Mouse (Mus musculus) heart, postnatal 14 days (tissue): ENCODE data around the gene 1700016C15Rik. TPM values are rescaled to one million over a fixed set of nuclear protein-coding genes. Genes with fewer than 3 reads are reported as not detected.
A peak's percentile ranks its signal among the peaks of the same experiment; 100 is the strongest.

Experiments
- DNase-seq, 2 experiments: peaks; one replicate each; pipeline ENCODE4 v3.0.0; 2021 to 2022
- intact Hi-C: fragments of 180-260 bp; cut with DNase I; formaldehyde crosslinking; loops from one replicate; pipeline ENCODE4 v1.15.1; 2025
- total RNA-seq, 2 experiments: library from RNA; stranded (reverse); gene quantifications; 2 replicates each; pipeline ENCODE4 v1.2.3; 2021

1700016C15Rik gene
- total RNA-seq, 2 experiments from 2014 or later, result not detected

DNA sequence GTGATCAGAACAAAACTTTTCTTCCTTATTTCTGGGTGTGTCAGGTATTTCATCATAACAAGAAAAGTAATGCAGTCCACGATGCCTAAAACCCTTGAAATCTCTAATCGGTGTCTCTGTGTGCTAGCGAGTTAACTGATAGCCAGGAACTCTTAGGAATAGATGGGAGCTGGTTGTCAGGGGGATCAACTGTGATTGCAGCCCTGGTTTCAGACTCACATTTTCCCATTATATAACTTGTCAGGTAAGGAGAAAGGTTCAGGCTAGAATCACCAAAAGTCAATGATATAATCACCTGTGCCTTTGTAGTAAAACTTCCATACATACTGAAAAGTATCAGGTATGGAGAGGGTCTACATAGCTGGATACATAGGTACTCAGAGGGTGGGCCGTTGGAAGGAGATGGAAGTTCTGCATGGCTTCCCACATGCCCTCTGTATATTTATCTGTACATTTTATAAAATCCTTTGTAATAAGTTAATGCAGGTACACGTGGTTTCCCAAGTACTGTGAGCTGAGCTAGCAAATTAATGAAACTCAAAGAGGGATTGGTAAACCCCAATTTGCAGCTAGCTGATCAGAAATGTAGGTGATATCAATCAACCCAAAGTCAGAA is 15.1 kb upstream of the 1700016C15Rik start:
- intact Hi-C loops, result no loop called here

DNA sequence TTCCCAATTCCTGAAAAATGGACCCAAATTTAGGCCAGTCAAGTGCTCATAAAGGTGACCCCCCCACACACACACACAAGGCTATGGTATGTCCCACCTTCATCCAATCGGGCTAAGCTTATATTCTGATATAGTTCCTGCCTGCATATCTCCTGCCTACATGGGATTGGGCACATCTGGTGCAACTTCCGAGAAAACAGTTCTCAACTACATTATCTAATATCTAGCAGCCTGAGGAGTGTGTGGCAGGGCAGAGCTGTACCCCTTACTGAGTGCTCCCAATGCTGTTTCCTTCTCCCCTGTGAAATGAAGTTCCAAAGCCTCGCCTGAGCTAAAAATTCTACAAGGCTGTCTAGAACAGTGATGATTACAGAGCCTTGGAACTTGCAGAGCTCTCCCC is 13.2 kb upstream of the 1700016C15Rik start:
- DNase-seq, result no peak
- intact Hi-C loops, result no loop called here

More for the DNA sequence above, 15.1 kb upstream of the 1700016C15Rik start:
- no peak for DNase-seq

DNA sequence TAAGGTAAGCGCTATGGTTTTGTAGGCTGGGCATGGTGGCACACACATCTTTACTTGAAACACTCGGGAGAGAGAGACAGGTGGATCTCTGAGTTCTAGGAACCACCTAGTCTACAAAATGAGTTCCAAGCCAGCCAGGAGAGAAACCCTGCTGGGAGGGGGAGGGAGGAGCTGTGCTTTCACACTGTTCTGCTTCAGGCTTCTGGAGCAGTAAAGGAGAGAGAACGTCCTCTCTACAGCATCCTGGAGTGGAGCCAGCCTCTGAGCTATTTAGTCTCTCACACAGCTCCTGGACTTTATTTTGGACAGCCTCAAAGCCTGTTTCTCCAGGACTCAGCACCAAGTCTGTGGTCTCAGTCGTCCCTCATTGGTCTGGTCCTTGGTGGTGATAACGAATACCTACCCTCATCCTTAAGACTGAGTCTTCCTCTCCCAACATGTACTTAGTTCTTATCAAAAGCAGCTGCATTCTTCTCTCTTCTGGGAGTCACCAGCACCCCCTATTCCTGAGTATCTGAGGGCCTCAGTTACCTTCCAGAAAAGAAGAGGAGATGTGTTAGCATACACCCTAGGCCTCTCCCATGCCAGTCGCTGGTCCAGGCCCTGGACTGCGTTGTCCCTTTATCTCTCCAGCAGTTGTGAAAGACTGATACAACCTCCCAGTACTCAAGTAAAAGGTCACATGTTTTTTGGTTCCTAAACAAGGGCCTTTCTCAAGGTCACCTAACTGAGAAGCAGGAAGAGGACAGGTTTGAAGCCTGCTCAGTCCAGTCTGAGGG is 12.4 kb upstream of the 1700016C15Rik start:
- intact Hi-C loops, result no loop called here
- DNase-seq, result peak in 1 of 2 experiments; percentile 10

DNA sequence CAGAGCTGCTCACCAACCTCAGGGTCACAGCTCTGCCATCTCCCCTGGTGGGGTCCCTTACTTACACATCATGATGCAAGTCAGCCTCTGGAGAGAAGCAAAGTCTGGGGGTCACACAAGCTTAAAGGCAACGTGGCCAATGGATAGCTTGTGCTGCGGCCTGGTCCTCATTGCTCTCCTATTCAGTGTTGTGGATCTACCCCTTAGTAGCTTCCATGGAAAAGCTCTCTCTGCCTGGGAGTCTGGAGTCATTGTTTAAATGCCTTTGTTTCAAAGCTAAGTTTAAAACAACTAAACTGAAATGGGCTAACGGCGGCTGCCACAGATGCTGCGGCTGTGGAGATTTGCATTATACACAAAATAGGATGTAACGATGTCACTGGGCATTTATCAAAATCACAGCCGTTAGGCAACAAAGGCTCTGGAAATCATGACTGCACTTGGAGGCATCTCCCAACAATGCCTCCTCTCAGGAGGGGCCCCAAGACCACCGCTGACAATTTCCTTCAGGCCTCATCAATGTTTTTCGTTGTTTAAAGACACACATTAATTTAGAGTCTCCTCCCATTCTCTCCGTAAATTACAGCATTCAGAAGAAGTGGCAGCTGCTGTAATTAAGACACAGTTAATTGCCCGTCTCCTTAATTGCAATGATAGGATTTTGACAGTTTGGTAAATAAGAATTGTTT is 11.1 kb upstream of the 1700016C15Rik start:
- DNase-seq, result no peak
- intact Hi-C loops, result no loop called here

DNA sequence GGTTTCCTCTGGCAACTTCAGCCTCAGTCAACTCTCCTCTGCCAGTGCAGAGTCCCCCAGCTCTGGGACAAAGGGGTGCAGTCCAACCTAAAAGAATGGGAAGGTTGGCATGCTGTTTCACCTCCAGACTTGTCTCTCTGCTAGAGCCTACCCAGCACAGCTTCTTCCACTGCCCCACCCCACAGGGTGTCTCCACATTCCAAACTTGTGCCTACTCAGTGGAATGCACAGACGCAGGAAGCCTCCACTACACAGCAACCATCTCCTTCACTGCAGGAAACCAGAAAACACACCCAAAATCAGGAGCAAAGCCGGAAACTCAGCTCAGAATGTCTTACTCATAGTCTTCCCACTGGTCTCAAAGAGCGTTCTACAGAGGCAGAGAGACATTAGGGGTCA is 10.6 kb upstream of the 1700016C15Rik start:
- DNase-seq, result no peak
- intact Hi-C loops, result no loop called here

DNA sequence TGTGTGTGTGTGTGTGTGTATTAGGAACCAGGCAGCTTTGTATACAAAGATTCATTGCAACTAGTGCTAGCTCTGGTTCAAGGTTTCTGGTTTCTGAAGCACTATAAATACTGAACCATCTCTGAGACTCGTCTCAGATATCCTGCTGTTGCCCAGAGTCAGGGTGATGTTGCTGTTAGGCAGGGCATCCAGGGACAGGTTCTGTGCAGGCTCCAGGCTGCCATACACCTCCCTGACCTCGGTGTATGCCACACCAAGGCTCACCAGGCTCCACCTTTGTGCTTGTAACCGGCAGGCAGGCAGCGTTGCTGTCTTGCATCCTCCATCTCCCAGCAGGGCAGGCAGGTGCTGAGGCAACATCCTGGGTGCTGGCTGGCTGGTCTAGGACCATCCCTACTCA is 5.8 kb upstream of the 1700016C15Rik start:
- intact Hi-C loops, result no loop called here
- no peak for DNase-seq

DNA sequence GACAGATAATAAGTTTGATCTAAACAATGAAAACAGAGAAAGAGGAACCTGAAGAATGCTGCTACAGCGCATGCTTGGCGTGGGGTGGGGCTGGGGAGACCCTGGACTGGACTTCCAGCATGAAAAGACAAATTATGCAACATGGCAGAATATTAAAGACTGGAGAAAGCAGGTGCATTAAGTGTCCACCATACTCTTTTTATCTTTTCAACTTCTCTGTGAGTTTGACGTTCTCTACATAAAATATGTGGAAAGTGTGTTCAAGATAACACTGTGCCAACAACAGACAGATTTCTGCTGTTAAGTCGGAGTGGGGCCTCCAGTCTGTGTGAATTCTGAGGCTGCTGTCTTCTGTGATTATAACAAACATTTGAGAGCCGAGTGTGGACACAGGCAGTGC is 2.7 kb upstream of the 1700016C15Rik start:
- intact Hi-C loops, result no loop called here

DNA sequence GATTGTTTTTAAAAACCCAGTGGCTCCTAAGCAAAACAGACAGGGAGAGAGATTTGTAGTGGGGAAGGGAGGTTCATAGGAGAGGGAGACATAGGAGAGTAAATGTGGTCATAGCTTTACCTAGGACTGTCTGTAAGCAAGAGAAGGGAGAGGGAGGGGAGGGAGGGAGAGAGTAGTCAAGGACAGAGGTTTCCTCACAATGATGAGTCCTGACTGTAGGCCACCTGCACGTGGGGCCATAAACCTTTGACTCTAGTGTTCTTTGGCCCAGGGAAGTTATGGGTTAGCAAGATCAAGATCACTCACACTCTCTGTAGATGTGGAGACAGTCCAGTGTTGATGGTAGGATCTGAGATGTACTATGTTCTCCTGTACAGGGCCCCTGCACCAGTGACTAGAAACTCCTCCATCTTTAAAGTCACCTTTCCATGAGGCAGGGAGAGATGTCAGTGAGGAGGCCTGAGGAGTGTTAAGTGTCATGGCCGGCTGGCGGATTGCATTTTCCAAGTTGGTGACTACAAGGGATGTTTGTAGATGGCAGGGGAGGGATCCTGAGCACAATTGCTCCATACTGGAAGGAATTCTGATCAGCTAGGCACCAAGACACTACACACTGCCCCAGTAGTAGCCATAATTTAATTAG is 1.6 kb upstream of the 1700016C15Rik start:
- intact Hi-C loops, result no loop called here
- no peak for DNase-seq

More for the DNA sequence above, 2.7 kb upstream of the 1700016C15Rik start:
- no peak for DNase-seq

DNA sequence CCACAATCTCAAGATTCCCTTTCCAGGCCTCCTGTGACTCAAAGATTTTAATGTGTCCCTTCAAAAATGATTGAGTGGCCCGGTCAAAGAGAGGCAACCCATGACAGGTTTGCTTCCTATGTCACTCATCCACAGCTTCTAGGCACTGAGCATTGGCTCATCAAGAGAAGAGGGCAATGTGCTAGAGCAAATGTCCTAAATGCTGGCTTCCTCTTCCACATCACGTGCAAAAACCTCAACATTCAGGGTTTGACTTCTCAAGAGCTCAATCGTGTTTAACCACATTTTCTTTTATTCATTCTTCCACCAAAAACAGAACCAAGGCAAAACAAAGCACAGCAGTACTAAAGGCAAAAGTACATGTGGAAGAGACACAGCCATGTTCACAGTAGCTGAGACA is 2.4 kb downstream of the 1700016C15Rik start:
- intact Hi-C loops, result no loop called here
- DNase-seq, result no peak

DNA sequence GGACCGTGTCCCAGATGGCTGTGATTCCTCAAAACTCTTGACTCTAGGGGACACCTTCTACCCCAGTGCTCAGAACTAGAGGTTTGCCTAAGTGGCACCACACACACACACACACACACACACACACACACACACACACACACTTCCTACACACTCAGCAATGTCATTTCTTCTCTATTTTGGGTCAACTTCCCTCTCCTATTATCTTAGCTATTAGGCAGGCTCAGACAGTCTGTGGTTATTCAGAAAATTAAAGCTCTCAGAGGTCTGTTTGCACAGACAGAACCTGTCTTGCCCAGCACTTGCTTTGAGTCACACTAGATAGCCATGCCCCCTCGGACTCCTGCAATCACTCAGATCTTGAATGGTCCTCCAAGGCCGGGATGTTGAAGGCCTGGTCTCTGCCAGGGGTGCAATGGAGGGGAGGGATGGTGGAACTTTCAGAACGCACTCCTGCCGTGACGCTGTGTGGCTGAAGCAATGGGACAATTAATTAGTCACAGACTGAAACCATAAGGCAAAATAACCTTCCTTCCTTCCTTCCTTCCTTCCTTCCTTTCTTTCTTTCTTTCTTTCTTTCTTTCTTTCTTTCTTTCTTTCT is 8.0 kb downstream of the 1700016C15Rik start:
- no peak for DNase-seq
- intact Hi-C loops, result no loop called here

DNA sequence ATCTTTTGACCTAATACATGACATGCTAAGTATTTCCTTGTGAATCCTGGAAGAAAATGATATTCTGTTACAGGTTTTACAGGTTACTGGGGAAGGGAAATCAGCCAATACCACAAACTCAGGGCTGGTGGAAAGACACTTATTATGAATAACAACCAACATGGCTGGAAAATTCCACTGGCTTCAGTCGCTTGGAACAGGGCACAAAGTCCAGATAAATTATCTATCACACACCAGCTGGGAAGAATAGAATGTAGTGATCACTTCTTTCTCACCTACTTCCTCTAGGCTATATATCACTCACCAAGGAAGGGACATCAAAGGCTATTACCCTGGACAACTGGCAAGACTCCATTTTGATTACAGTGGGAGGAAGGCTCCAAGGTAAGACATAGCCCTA is 11.1 kb downstream of the 1700016C15Rik start:
- no peak for DNase-seq
- intact Hi-C loops, result no loop called here

DNA sequence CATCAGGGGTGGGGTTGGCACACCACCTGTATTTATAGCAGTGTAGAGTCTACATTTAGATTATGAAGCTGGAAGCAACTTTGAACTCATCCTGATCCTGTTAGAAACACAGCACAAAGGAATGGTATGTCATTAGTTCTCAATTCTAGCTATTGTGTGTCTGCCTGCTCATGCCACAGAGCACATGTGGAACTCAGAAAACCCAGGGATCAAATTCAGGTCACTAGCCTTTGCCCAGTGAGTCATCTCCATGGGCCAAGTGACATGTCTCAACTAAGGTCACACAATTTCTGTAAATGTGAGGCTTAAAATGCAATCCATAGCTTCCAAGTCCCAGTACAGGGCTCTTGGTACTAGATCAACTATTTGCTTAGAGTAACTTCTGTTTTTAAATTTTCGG is 12.5 kb downstream of the 1700016C15Rik start:
- no peak for DNase-seq
- intact Hi-C loops, result no loop called here

DNA sequence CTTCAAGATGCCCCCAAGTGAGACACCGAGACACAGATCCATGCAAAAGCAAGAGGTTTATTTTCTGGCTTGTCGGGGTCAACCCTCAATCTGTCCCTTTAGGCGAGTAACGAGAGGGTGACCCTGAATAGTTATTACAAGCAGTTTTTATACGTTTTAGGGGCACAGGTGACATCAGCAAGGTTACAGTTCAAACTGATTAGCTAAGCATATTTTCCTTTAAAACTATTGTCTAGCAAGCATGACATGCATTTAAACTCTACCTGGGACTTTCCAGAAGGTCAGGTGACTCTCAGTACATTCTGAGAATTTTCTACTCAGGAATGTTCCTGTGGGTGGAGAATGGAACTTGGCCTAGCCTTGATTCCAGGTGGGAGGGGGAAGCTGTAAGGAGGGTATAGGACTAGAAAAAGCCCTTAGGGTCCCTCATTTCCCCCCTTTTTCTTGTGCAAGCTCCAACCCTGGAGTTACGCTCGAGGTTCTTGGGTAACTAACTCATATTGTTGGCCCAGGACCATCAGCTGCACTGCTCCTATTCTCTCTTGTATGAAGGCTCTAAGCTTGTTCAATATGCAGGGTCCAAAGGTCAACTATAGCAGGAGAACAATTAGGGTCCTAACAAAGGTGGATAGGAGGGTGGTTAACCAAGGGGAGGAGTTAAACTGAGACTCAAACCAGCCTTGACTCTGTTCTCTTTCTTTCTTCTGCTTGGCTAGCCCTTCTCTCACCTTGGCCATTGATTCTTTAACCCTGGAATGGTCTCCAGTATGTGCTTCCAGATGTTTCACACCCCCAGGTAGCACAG is 15.1 kb downstream of the 1700016C15Rik start:
- no peak for DNase-seq
- intact Hi-C loops, result no loop called here

DNA sequence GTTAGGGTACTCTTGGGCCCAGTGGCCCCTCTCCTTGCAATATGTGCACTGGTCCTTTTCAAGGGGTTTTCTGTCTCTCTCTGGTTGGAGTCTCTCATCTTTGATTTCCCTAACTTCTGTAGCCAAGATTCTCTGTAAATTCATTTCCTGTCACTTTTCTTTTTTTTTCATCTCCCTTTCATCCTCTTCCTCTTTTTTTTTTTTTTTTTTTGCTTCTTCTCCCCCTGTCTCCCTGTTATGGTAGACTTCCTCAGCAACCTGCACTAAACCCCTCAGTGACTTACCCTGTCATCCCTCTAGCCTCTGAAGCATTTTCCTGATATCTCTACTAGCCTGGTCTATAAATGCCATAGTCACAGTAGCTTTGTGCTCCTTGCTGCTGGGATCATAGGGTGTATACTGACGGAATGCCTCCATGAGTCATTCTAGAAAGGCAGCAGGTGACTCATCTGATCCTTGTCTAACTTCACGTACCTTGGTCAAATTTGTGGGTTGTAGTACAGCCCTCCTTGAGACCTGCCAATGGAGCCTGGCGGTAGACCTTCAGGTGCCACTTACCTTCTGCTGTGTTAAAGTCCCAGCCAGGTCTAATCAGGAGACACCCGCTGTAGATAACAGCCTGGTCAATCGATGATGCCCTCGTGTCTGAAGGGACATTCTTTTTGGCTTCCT is 18.4 kb downstream of the 1700016C15Rik start:
- DNase-seq, result no peak
- intact Hi-C loops, result no loop called here

DNA sequence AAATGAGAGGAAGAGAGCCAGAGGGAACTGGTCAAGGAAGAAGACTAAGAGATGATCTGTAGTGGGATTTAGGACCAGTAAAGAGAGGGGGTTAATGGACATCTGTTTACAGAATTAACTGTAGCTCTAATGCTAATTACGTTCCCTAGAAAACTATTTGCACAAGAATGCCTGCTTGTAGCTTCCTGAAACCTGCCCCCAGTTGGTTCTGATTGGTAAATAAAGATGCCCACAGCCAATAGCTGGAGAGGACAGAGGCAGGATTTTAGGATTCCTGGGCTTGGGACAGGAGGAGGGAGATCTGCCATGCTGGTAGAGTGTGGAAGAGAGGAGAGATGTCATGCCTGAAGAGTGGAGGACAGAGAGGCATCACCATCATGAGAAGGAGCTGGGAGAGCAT is 23.9 kb downstream of the 1700016C15Rik start:
- intact Hi-C loops, result no loop called here
- no peak for DNase-seq

DNA sequence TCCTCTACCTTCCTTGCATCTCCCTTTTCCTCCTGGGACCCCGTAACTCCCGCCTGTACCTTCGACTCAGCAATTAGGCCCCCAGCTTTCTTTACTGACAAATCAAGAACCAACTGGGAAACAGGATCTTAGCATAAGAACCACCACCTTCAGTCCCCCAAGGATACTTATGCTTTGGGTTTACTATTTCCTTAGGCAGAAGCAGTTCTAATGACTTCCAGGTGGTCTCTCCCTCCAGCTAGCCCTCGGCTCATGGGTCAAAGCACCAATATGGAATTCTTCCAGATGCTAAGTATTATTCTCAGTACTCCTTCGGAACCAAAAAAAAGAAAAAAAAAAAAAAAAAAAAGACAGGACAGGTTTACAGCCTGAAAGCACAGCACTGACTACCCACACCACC is 27.6 kb downstream of the 1700016C15Rik start:
- intact Hi-C loops, result no loop called here
- no peak for DNase-seq

DNA sequence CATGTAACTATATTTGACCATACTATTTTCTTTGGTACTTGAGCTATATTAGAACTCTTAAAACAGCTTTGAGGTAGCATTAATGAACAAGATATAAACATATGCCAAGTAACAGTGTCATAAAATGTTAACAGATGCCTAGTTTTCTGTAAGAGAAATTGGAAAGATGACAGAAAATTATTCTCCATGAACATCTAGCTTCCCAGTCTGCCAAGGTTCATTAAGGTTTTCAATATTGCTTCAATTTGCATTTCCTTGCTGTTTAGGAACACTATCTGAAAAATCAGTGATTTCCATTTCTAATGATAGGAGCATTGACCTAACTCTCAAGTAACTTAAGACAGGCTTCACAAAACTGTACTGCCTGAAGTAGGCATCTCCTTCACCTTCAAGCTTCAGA is 39.3 kb downstream of the 1700016C15Rik start:
- intact Hi-C loops, result no loop called here

DNA sequence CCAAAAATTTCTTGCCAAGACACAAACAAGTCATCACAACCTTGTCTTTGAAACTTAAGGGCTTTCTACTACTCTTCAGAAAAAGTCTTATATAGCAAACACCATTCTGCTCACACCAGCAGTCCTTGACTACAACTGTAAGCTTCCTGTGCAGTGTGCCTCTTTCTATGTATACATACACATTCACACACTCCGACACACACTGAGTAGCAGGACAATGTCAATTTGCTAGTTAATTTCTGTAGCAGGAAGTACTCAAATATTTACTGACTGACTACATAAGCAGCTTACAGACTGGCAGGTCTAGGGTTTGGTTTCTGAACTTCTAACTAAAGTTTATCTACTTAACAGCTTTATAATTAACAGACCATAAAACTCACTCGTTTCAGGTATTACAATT is 47.8 kb downstream of the 1700016C15Rik start:
- DNase-seq, result no peak

More for the DNA sequence above, 39.3 kb downstream of the 1700016C15Rik start:
- DNase-seq, result no peak

DNA sequence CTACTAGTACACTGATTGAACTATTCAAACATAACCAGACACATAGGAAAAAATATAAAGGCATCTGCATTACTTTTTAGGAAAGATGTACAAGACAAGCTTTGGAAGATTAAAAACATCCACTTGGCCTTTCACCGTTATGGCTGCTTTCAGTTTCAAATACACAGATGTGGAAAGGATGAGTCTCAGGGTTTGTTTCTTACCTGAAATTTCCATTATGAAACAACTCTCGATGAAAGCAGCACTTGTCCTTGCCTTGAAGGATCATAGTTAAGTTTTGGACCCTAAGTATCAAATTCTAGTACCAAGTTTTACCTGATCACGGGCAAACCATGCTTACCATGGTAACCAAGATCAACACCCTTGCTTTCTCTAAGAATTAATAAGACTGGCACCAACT is 63.2 kb downstream of the 1700016C15Rik start:
- no peak for DNase-seq
- intact Hi-C loops, result loop anchor here (10.0 kb wide), 2 partner anchors 522 to 538 kb away; partner anchors contain the start of genes Akt3 and Cox20

More for the DNA sequence above, 47.8 kb downstream of the 1700016C15Rik start:
- intact Hi-C loops, result no loop called here
